Mouse (Mus musculus): ENCODE data around the gene Cfl1. TPM values are rescaled to one million over a fixed set of nuclear protein-coding genes. Genes with fewer than 3 reads are reported as not detected.
A peak's percentile ranks its signal among the peaks of the same experiment; 100 is the strongest.

Cfl1 gene
- 3,624 and 3,631 TPM in 2 replicates for polyA plus RNA-seq (2015; fragmentation: Nextera tagmentation; extraction: Ambion mirVana)

GRCm38 (mm10) chr19:5490313-5490897, at the start of gene Cfl1:
Cfl1 (plus strand) TSS chr19:5490455.
- under 1% methylated on average over 62 of the region's 62 CpGs for WGBS
- ATAC-seq (replicated peaks): peak; percentile 77

GRCm38 (mm10) chr19:5444371-5444908, 45.8 kb upstream of the Cfl1 start:
- Histone ChIP-seq H3K9ac (no peak overlapping the region), H3K9me3 (no peaks in the 10 kb centered on the region), H3K4me1 (peaks cover 18% of the 10 kb centered on the region), H3K4me2 (no peak overlapping the region), H3K27me3 (replicated peaks) (peaks cover 44% of the 10 kb centered on the region), H3K36me3 (replicated peaks) (no peaks in the 10 kb centered on the region), H3K4me3 (no peak overlapping the region), H3K27ac (no peak overlapping the region)
- ATAC-seq (replicated peaks): no peak
- WGBS: 64% methylated on average over 9 of the region's 9 CpGs

More at GRCm38 (mm10) chr19:5490313-5490897, at the start of gene Cfl1:
- peaks cover 21% of the 10 kb centered on the region for H3K36me3 ChIP-seq (replicated peaks)
- H3K27ac ChIP-seq: peak within 1 kb of the TSS; percentile 96
- H3K4me1 ChIP-seq: peaks cover 52% of the 10 kb centered on the region
- H3K27me3 ChIP-seq (replicated peaks): no peaks in the 10 kb centered on the region
- H3K9ac ChIP-seq: peak within 1 kb of the TSS; percentile 88
- H3K9me3 ChIP-seq: no peaks in the 10 kb centered on the region
- H3K4me3 ChIP-seq: peak within 1 kb of the TSS; percentile 83
- peak within 1 kb of the TSS; percentile 83 for H3K4me2 ChIP-seq

- no peak overlapping the region for H3K4me3 ChIP-seq
- peaks cover 18% of the 10 kb centered on the region for H3K4me1 ChIP-seq
- H3K36me3 ChIP-seq (replicated peaks): no peaks in the 10 kb centered on the region
- H3K9me3 ChIP-seq: no peaks in the 10 kb centered on the region
- H3K27ac ChIP-seq: no peak overlapping the region
- no peak for ATAC-seq (replicated peaks)
- H3K9ac ChIP-seq: no peak overlapping the region
- H3K27me3 ChIP-seq (replicated peaks): peaks cover 50% of the 10 kb centered on the region
- no peak overlapping the region for H3K4me2 ChIP-seq
- WGBS: 48% methylated on average over 7 of the region's 7 CpGs
Measured at GRCm38 (mm10) chr19:5444954-5445353, 45.3 kb upstream of the Cfl1 start.

DNA sequence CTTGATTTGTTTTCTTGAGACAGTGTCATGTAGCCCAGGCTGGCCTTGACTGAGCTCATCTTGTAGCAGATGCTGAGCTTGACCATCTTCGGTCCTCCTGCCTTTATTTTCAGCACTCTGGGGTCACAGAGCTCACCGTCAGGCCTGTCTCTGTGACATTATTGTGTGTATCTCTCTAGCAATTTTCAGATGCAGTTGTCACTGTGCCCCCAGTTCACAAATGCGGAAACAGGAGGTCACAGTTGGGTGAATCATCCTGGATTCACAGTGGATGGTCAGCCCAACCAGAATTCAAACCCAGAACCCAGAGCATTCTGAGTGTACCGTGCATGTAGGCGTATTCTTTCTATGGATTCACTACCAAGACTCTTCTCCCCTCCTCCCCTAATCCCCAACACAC, 44.5 kb upstream of the Cfl1 start:
- Histone ChIP-seq H3K4me3 (no peak overlapping the region), H3K36me3 (replicated peaks) (no peaks in the 10 kb centered on the region), H3K27ac (no peak overlapping the region), H3K27me3 (replicated peaks) (peaks cover 58% of the 10 kb centered on the region), H3K4me2 (no peak overlapping the region), H3K9ac (no peak overlapping the region), H3K4me1 (peaks cover 18% of the 10 kb centered on the region), H3K9me3 (no peaks in the 10 kb centered on the region)
- WGBS: 85% methylated on average over 5 of the region's 5 CpGs
- no peak for ATAC-seq (replicated peaks)

- peak within 1 kb of the TSS; percentile 60 for H3K4me3 ChIP-seq
- peak within 1 kb of the TSS; percentile 37 for H3K9ac ChIP-seq
- H3K9me3 ChIP-seq: no peaks in the 10 kb centered on the region
- peak within 1 kb of the TSS; percentile 95 for H3K4me2 ChIP-seq
- H3K36me3 ChIP-seq (replicated peaks): no peaks in the 10 kb centered on the region
- peaks cover 18% of the 10 kb centered on the region for H3K4me1 ChIP-seq
- H3K27ac ChIP-seq: no peak within 1 kb of the TSS
- peak; percentile 76 for ATAC-seq (replicated peaks)
- under 1% methylated on average over 70 of the region's 70 CpGs for WGBS
- peaks cover 59% of the 10 kb centered on the region for H3K27me3 ChIP-seq (replicated peaks)
Measured at GRCm38 (mm10) chr19:5447515-5448353, 42.5 kb upstream of the Cfl1 start, which contains the start of gene Fosl1. Fosl1 (plus strand) TSS chr19:5447547.

DNA sequence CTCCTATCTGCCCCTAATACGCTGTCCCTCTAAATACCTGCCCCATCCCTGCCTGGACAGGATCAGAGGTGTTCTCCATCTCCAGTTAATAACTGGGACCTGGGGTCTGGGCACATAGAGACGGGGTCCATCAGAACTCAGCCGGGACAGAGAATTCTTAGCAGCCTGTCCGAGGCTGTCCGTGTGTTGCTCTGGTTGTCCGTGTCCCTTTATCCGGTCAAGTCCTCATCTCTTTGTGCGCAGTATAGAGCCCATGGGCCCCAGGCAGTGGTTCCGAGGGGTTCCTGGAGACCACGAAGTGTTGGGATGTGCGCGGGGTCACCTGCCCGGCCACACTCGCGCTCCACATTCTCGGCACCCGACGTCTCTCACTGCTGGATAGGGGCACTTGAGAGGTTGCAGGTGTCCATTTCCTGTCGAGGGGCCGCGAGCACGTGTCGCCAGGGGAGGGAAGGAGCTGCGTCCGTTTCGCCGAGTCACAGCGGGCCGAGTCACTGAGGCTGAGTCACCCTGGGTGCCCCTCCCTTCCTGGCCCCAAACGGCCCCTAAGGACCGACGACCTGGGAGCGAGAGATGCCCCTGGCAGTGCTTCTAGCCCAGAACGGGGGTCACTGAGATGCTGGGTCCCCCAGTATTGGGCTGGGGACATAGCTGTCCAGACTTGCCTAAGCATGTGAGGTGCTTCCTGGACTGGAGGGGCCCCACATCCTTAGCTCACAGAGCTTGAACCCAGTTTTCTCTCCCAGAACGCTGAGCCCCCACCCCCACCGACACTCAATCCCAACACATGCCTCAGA, 41.7 kb upstream of the Cfl1 start:
- ATAC-seq (replicated peaks): no peak; the same call in none of the 2 replicates

DNA sequence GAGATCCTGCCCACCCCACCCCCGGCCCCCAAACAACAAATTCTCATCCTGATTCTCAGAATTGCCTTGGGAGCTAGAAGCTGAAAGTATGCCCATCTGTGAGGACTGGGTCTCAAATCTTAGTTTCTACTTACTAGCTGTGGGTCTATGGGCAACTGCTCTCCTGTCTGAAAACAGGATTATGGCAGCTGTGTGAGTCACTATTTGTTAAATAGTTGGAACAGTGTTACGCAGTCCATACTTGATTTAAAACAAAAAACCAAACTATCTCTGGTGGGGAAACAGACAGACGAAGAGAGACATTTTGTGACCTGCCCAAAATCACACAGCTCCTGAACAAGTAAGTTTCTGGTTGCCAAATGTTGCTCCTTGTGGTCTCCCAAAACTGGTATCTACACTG, 40.6 kb upstream of the Cfl1 start:
- WGBS: 88% methylated on average over 3 of the region's 3 CpGs
- Histone ChIP-seq H3K27me3 (replicated peaks) (peaks cover 55% of the 10 kb centered on the region), H3K27ac (no peak overlapping the region), H3K9me3 (no peaks in the 10 kb centered on the region), H3K36me3 (replicated peaks) (no peaks in the 10 kb centered on the region), H3K9ac (no peak overlapping the region), H3K4me3 (no peak overlapping the region), H3K4me2 (no peak overlapping the region), H3K4me1 (peaks cover 18% of the 10 kb centered on the region)
- no peak for ATAC-seq (replicated peaks)

More for the DNA sequence above, 41.7 kb upstream of the Cfl1 start:
- Histone ChIP-seq H3K9me3 (no peaks in the 10 kb centered on the region), H3K9ac (no peak overlapping the region), H3K4me2 (peak overlapping the region; percentile 95), H3K27me3 (replicated peaks) (peaks cover 59% of the 10 kb centered on the region), H3K4me1 (peaks cover 18% of the 10 kb centered on the region), H3K36me3 (replicated peaks) (no peaks in the 10 kb centered on the region), H3K27ac (no peak overlapping the region), H3K4me3 (peak overlapping the region; percentile 60)
- whole genome bisulfite sequencing: 7% methylated on average over 36 of the region's 36 CpGs

DNA sequence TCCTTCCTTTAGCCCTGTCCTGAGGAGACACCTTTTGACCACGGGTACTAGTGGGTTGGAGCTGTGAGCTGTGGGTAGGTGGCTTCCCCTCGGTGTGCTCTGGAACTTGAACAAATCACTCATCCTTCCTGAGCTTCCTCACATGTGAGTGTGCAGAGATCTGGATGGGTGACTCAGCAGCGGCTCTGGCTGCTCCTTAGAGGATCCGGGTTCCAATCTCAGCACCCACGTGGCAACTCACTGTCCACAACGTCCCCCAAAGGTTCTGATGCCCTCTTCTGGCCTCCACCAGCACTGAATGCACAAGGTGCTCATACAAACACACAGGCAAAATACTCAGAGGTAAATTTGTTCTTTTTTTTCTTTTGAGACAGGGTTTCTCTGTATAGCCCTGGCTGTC, 38.5 kb upstream of the Cfl1 start:
- WGBS: 79% methylated on average over 6 of the region's 6 CpGs
- Histone ChIP-seq H3K4me2 (no peak overlapping the region), H3K27me3 (replicated peaks) (peaks cover 42% of the 10 kb centered on the region), H3K4me1 (peaks cover 37% of the 10 kb centered on the region), H3K27ac (no peak overlapping the region), H3K9me3 (no peaks in the 10 kb centered on the region), H3K4me3 (no peak overlapping the region), H3K9ac (no peak overlapping the region), H3K36me3 (replicated peaks) (no peaks in the 10 kb centered on the region)
- ATAC-seq (replicated peaks): no peak

DNA sequence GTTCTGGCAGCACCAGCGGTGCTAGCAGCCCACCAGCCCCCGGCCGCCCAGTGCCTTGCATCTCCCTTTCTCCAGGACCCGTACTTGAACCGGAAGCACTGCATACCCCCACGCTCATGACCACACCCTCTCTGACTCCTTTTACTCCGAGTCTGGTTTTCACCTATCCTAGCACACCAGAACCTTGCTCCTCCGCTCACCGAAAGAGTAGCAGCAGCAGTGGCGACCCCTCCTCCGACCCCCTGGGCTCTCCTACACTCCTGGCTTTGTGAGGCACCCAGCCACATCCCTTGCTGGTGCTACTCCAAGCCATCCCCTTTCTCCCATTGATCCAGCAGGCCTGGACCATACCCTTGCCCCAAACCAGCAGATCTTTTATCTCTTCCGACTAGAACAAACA, 35.2 kb upstream of the Cfl1 start:
- peaks cover 17% of the 10 kb centered on the region for H3K27me3 ChIP-seq (replicated peaks)
- no peak for ATAC-seq (replicated peaks)
- H3K27ac ChIP-seq: no peak overlapping the region
- H3K9me3 ChIP-seq: no peaks in the 10 kb centered on the region
- peak overlapping the region; percentile 27; the same call in 1 of the 2 replicates for H3K9ac ChIP-seq
- H3K4me1 ChIP-seq: peaks cover 31% of the 10 kb centered on the region
- H3K4me3 ChIP-seq: peak overlapping the region; percentile 72; the same call in 1 of the 2 replicates
- WGBS: 84% methylated on average over 12 of the region's 12 CpGs
- no peaks in the 10 kb centered on the region for H3K36me3 ChIP-seq (replicated peaks)
- peak overlapping the region; percentile 85 for H3K4me2 ChIP-seq

GRCm38 (mm10) chr19:5455568-5455967, 34.7 kb upstream of the Cfl1 start:
- H3K9ac ChIP-seq: peak overlapping the region; percentile 27; the same call in 1 of the 2 replicates
- 58% methylated on average over 8 of the region's 8 CpGs for WGBS
- H3K9me3 ChIP-seq: no peaks in the 10 kb centered on the region
- ATAC-seq (replicated peaks): no peak
- no peaks in the 10 kb centered on the region for H3K36me3 ChIP-seq (replicated peaks)
- peak overlapping the region; percentile 72 for H3K4me3 ChIP-seq
- peak overlapping the region; percentile 94; the same call in 1 of the 2 replicates for H3K27ac ChIP-seq
- H3K27me3 ChIP-seq (replicated peaks): peaks cover 11% of the 10 kb centered on the region
- H3K4me1 ChIP-seq: peaks cover 32% of the 10 kb centered on the region
- peak overlapping the region; percentile 85 for H3K4me2 ChIP-seq

DNA sequence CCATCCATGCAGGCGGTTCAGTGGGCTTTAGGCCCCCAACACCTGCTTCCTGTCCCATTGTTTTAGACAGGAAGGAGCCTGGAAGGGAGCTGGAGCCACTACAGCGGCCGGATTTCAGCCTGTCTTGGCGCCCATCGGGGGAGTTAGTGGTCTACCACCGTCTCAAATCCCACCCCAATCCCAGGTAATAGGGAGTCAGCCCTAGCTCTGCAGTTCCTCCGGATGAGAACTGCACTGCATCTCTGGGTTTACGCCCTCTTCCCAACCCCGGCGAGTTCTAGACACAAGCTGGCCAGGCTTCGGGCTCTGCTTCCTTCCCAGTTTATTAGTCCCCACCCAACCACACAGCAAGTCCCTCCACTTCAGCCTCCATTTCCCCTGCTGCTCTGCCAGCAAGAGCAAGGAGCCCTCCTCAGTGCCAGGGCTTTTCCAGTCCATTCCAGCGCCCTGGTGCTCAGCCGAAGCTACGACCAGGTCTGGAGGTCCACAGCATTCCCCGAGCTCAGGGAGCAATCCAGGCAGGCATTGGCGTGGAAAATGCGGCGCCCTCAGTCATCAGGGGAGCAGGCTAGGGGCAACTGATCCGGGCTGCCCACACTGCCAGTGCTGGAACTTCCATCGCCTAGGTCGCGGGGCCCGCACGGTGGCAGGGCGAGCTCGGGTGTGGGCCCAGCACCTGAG, 33.9 kb upstream of the Cfl1 start:
- Histone ChIP-seq H3K4me2 (peak overlapping the region; percentile 85), H3K27me3 (replicated peaks) (peaks cover 8% of the 10 kb centered on the region; the same call in 1 of the 2 replicates), H3K4me3 (peak overlapping the region; percentile 72), H3K9ac (peak overlapping the region; percentile 80), H3K27ac (peak overlapping the region; percentile 94), H3K4me1 (peaks cover 38% of the 10 kb centered on the region), H3K36me3 (replicated peaks) (no peaks in the 10 kb centered on the region), H3K9me3 (no peaks in the 10 kb centered on the region)
- ATAC-seq (replicated peaks): no peak; the same call in 1 of the 2 replicates
- 3% methylated on average over 26 of the region's 26 CpGs for WGBS

All from midbrain, embryonic 15.5 days (tissue).